ENCODE assay signal across 16 mouse cellular contexts in the genomic region with DNA sequence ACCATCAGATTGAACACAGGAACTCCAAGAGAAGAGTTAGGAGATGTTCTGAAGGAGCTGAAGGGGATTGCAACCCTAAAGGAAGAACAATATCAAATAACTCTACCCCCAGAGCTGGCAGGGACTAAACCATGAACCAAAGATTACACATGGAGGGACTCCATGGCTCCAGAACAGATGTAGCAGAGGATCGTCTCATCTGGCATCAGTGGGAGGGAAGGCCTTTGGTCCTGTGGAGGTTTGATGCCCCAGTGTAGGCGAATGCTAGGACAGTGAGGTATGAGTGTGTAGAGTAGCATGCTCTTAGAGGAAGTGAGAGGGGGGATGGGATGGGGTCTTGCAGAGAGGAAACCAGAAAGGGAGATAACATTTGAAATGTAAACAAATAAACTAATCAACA.
"Had no signal": no experiment of that assay in that cellular context is flagged by ENCODE, and none has a peak within 500 bp of the region (broad histone marks: within the 10 kb centered on the region; RNA-seq: fewer than 3 reads in every experiment).

No protein-coding gene starts in this region.

- H3K27ac ChIP-seq: neural tube, embryonic 13.5 days; neural tube, embryonic 15.5 days; stomach, embryonic 15.5 days; stomach, postnatal 0 days had no signal

- H3K9me3 ChIP-seq: neural tube, embryonic 13.5 days; neural tube, embryonic 15.5 days; stomach, embryonic 15.5 days had no signal

- DNase-seq: retina, postnatal 1 day; right cerebral cortex, adult 18-20 months; right cerebral cortex, postnatal 14 days; right cerebral cortex, postnatal 25 days; right cerebral cortex, postnatal 4 days; spleen, adult 18-20 months; thymus, adult 18-20 months; thymus, adult 2 months; thymus, postnatal 14 days; thymus, postnatal 25 days; thymus, postnatal 36 days; thymus, postnatal 4 days had no signal

- H3K4me1 ChIP-seq: neural tube, embryonic 13.5 days; neural tube, embryonic 15.5 days; stomach, embryonic 15.5 days had no signal

- H3K36me3 ChIP-seq: neural tube, embryonic 13.5 days; neural tube, embryonic 15.5 days; stomach, embryonic 15.5 days had no signal

- H3K9ac ChIP-seq: neural tube, embryonic 13.5 days; neural tube, embryonic 15.5 days; stomach, embryonic 15.5 days had no signal

- H3K4me3 ChIP-seq: neural tube, embryonic 13.5 days; neural tube, embryonic 15.5 days; stomach, embryonic 15.5 days had no signal

- H3K27me3 ChIP-seq: neural tube, embryonic 13.5 days; neural tube, embryonic 15.5 days; stomach, embryonic 15.5 days had no signal

- H3K4me2 ChIP-seq: neural tube, embryonic 13.5 days; neural tube, embryonic 15.5 days; stomach, embryonic 15.5 days had no signal
